Mouse (Mus musculus): ENCODE data around the gene Gm5431. TPM values are rescaled to one million over a fixed set of nuclear protein-coding genes. Genes with fewer than 3 reads are reported as not detected.
A peak's percentile ranks its signal among the peaks of the same experiment; 100 is the strongest.

Gm5431 gene
- polyA plus RNA-seq, 1 experiment from 2014 or later = 0.20 TPM

GRCm38 (mm10) chr11:48844309-48844708 lies 57.7 kb downstream of the Gm5431 start:
- Histone ChIP-seq H3K4me1 (replicated peaks; ENCODE audit: control insufficient read depth, insufficient read depth, low read length) (no peaks in the 10 kb centered on the region), H3K4me3 (replicated peaks; ENCODE audit: low read length) (no peak overlapping the region), H3K9me3 (ENCODE audit: control insufficient read depth, low read length) (no peaks in the 10 kb centered on the region), H3K27me3 (replicated peaks; ENCODE audit: control insufficient read depth, insufficient read depth, low read length) (no peaks in the 10 kb centered on the region; the same call in none of the 2 replicates), H3K9ac (replicated peaks; ENCODE audit: low read depth, low read length) (no peak overlapping the region), H3K36me3 (ENCODE audit: control insufficient read depth, insufficient read depth) (no peaks in the 10 kb centered on the region), H3K4me2 (ENCODE audit: low read length) (no peak overlapping the region), H3K27ac (ENCODE audit: low read length) (no peak overlapping the region)
- 52% methylated on average over 6 of the region's 6 CpGs for WGBS
- no peak for ATAC-seq

DNA sequence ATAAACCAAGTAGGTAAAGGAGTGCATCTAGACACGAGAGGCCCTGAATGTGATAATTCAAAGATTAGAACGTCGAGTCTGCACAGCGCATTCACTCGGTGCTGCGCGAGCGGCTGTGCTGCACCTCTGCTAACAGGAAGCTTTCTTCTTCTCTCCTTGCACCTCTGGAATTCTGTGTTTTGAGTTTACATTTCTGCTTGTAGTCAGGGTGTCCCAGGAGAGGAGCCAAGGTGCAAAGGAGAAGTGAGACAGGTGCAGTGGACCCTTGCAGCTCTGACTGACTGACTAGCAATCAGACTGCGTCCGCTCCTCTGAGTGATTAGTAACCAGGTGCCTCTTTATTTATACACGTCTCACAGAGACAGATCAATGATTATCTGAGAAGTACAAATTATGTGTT lies 58.8 kb downstream of the Gm5431 start:
- 82% methylated on average over 11 of the region's 11 CpGs for WGBS
- H3K36me3 ChIP-seq (ENCODE audit: control insufficient read depth, insufficient read depth) = no peaks in the 10 kb centered on the region

GRCm38 (mm10) chr11:48842378-48842792 lies 59.6 kb downstream of the Gm5431 start:
- Histone ChIP-seq H3K27ac (ENCODE audit: low read length) (no peak overlapping the region), H3K36me3 (ENCODE audit: control insufficient read depth, insufficient read depth) (no peaks in the 10 kb centered on the region), H3K4me2 (ENCODE audit: low read length) (no peak overlapping the region), H3K9ac (replicated peaks; ENCODE audit: low read depth, low read length) (no peak overlapping the region), H3K27me3 (replicated peaks; ENCODE audit: control insufficient read depth, insufficient read depth, low read length) (no peaks in the 10 kb centered on the region; the same call in 1 of the 2 replicates), H3K4me3 (replicated peaks; ENCODE audit: low read length) (no peak overlapping the region), H3K4me1 (replicated peaks; ENCODE audit: control insufficient read depth, insufficient read depth, low read length) (peaks cover 6% of the 10 kb centered on the region), H3K9me3 (ENCODE audit: control insufficient read depth, low read length) (no peaks in the 10 kb centered on the region)
- 84% methylated on average over 4 of the region's 4 CpGs for WGBS
- no peak for ATAC-seq

More for the DNA sequence above, 58.8 kb downstream of the Gm5431 start:
- no peak overlapping the region for H3K4me2 ChIP-seq (ENCODE audit: low read length)
- no peak overlapping the region for H3K4me3 ChIP-seq (replicated peaks; ENCODE audit: low read length)
- H3K9ac ChIP-seq (replicated peaks; ENCODE audit: low read depth, low read length) = no peak overlapping the region
- no peaks in the 10 kb centered on the region; the same call in 1 of the 2 replicates for H3K27me3 ChIP-seq (replicated peaks; ENCODE audit: control insufficient read depth, insufficient read depth, low read length)
- peaks cover 6% of the 10 kb centered on the region for H3K4me1 ChIP-seq (replicated peaks; ENCODE audit: control insufficient read depth, insufficient read depth, low read length)
- H3K9me3 ChIP-seq (ENCODE audit: control insufficient read depth, low read length) = no peaks in the 10 kb centered on the region
- no peak for ATAC-seq
- H3K27ac ChIP-seq (ENCODE audit: low read length) = no peak overlapping the region

- WGBS = 90% methylated on average over 5 of the region's 5 CpGs
- H3K27me3 ChIP-seq (replicated peaks; ENCODE audit: control insufficient read depth, insufficient read depth, low read length) = no peaks in the 10 kb centered on the region; the same call in 1 of the 2 replicates
- no peak overlapping the region for H3K9ac ChIP-seq (replicated peaks; ENCODE audit: low read depth, low read length)
- H3K9me3 ChIP-seq (ENCODE audit: control insufficient read depth, low read length) = no peaks in the 10 kb centered on the region
- peaks cover 10% of the 10 kb centered on the region for H3K4me1 ChIP-seq (replicated peaks; ENCODE audit: control insufficient read depth, insufficient read depth, low read length)
- H3K4me3 ChIP-seq (replicated peaks; ENCODE audit: low read length) = no peak overlapping the region
- no peak overlapping the region for H3K27ac ChIP-seq (ENCODE audit: low read length)
- no peak overlapping the region for H3K4me2 ChIP-seq (ENCODE audit: low read length)
- ATAC-seq = no peak
- H3K36me3 ChIP-seq (ENCODE audit: control insufficient read depth, insufficient read depth) = no peaks in the 10 kb centered on the region
These were observed 60.8 kb downstream of the Gm5431 start for GRCm38 (mm10) chr11:48841213-48841612.

GRCm38 (mm10) chr11:48840805-48841204 lies 61.2 kb downstream of the Gm5431 start:
- ATAC-seq = no peak
- no peaks in the 10 kb centered on the region; the same call in 1 of the 2 replicates for H3K27me3 ChIP-seq (replicated peaks; ENCODE audit: control insufficient read depth, insufficient read depth, low read length)
- no peaks in the 10 kb centered on the region for H3K36me3 ChIP-seq (ENCODE audit: control insufficient read depth, insufficient read depth)
- no peaks in the 10 kb centered on the region for H3K9me3 ChIP-seq (ENCODE audit: control insufficient read depth, low read length)
- peaks cover 10% of the 10 kb centered on the region for H3K4me1 ChIP-seq (replicated peaks; ENCODE audit: control insufficient read depth, insufficient read depth, low read length)
- no peak overlapping the region for H3K4me3 ChIP-seq (replicated peaks; ENCODE audit: low read length)
- no peak overlapping the region for H3K9ac ChIP-seq (replicated peaks; ENCODE audit: low read depth, low read length)
- H3K27ac ChIP-seq (ENCODE audit: low read length) = no peak overlapping the region
- no peak overlapping the region for H3K4me2 ChIP-seq (ENCODE audit: low read length)

GRCm38 (mm10) chr11:48838879-48839680 lies 62.9 kb downstream of the Gm5431 start:
- peaks cover 10% of the 10 kb centered on the region for H3K4me1 ChIP-seq (replicated peaks; ENCODE audit: control insufficient read depth, insufficient read depth, low read length)
- ATAC-seq = no peak
- peak overlapping the region; percentile 83 for H3K4me2 ChIP-seq (ENCODE audit: low read length)
- WGBS = 68% methylated on average over 10 of the region's 10 CpGs
- H3K4me3 ChIP-seq (replicated peaks; ENCODE audit: low read length) = no peak overlapping the region
- no peaks in the 10 kb centered on the region for H3K36me3 ChIP-seq (ENCODE audit: control insufficient read depth, insufficient read depth)
- no peaks in the 10 kb centered on the region for H3K27me3 ChIP-seq (replicated peaks; ENCODE audit: control insufficient read depth, insufficient read depth, low read length)
- no peak overlapping the region for H3K27ac ChIP-seq (ENCODE audit: low read length)
- H3K9me3 ChIP-seq (ENCODE audit: control insufficient read depth, low read length) = no peaks in the 10 kb centered on the region
- no peak overlapping the region; the same call in 1 of the 2 replicates for H3K9ac ChIP-seq (replicated peaks; ENCODE audit: low read depth, low read length)

DNA sequence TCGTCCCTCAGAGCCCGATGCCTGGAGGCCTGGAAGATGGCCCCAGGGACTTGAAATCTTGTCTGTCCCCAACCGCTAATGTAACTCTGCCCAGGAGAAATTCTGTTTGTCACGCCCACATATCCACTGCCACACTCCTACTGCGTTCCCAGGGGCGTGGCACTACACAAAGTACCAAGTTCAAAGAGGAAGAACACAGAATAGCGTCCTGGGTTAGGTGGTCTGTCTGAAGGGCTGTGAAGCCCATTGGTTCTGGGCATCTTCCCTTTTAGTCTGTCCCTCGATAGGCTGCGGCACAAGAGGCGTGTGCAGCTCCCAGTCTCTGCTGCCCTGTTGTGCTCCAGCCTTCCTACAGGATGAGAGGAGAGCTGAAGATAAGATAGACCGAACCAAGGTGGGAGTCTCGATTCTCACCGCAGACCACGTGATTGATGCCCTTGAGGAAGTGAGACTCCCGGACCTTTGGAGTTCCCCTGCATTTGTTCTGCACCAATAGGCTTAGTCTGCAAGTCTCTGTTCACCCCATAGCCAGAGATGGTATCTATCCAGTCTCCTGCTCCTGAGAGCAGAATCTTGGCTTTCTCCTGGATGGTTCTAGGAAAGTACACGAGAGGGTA lies 63.7 kb downstream of the Gm5431 start:
- Histone ChIP-seq H3K9ac (replicated peaks; ENCODE audit: low read depth, low read length) (peak overlapping the region; percentile 65), H3K9me3 (ENCODE audit: control insufficient read depth, low read length) (no peaks in the 10 kb centered on the region), H3K27ac (ENCODE audit: low read length) (peak overlapping the region; percentile 5; the same call in 1 of the 2 replicates), H3K27me3 (replicated peaks; ENCODE audit: control insufficient read depth, insufficient read depth, low read length) (no peaks in the 10 kb centered on the region), H3K4me2 (ENCODE audit: low read length) (peak overlapping the region; percentile 83), H3K36me3 (ENCODE audit: control insufficient read depth, insufficient read depth) (no peaks in the 10 kb centered on the region), H3K4me3 (replicated peaks; ENCODE audit: low read length) (peak overlapping the region; percentile 81), H3K4me1 (replicated peaks; ENCODE audit: control insufficient read depth, insufficient read depth, low read length) (peaks cover 10% of the 10 kb centered on the region)
- ATAC-seq = 0 out of 2 replicates have a peak, but pooled peaks have one; percentile 3
- WGBS = 1% methylated on average over 16 of the region's 16 CpGs

Other genes with a start within 250 kb of the Gm5431 start
- 451 and 473 TPM in 2 replicates for gene Rack1, start 101.9 kb downstream of the Gm5431 start, polyA plus RNA-seq (2015; fragmentation: Nextera tagmentation; extraction: Ambion mirVana)
- 7.2 and 7.6 TPM in 2 replicates for gene Trim41, start 84.9 kb downstream of the Gm5431 start, polyA plus RNA-seq (2015; fragmentation: Nextera tagmentation; extraction: Ambion mirVana)
- gene Trim7, start 76.1 kb downstream of the Gm5431 start, polyA plus RNA-seq (2015; fragmentation: Nextera tagmentation; extraction: Ambion mirVana) = 1.4 and 2.0 TPM in 2 replicates
- gene Gm12184, start 75.6 kb downstream of the Gm5431 start, polyA plus RNA-seq (2015; fragmentation: Nextera tagmentation; extraction: Ambion mirVana) = 2.8 and 3.9 TPM in 2 replicates
- 1.6 TPM in 2 replicates for gene Irgm1, start 30.5 kb downstream of the Gm5431 start, polyA plus RNA-seq (2015; fragmentation: Nextera tagmentation; extraction: Ambion mirVana)
- gene Psme2b, start 44.0 kb upstream of the Gm5431 start, polyA plus RNA-seq (2015; fragmentation: Nextera tagmentation; extraction: Ambion mirVana) = 1.0 and 2.3 TPM in 2 replicates
- gene Olfr56, start 76.7 kb upstream of the Gm5431 start, polyA plus RNA-seq (2015; fragmentation: Nextera tagmentation; extraction: Ambion mirVana) = not detected in 2 replicates
- 0.39 and 0.71 TPM in 2 replicates for gene 9930111J21Rik1, start 77.2 kb upstream of the Gm5431 start, polyA plus RNA-seq (2015; fragmentation: Nextera tagmentation; extraction: Ambion mirVana)
- gene Gm12185, start 90.0 kb upstream of the Gm5431 start, polyA plus RNA-seq (2015; fragmentation: Nextera tagmentation; extraction: Ambion mirVana) = not detected in 2 replicates
- gene Tgtp1, start 92.0 kb upstream of the Gm5431 start, polyA plus RNA-seq (2015; fragmentation: Nextera tagmentation; extraction: Ambion mirVana) = not detected in 2 replicates
- gene 9930111J21Rik2, start 149.0 kb upstream of the Gm5431 start, polyA plus RNA-seq (2015; fragmentation: Nextera tagmentation; extraction: Ambion mirVana) = 0.34 and 0.53 TPM in 2 replicates
- not detected in 2 replicates for gene Tgtp2, start 162.0 kb upstream of the Gm5431 start, polyA plus RNA-seq (2015; fragmentation: Nextera tagmentation; extraction: Ambion mirVana)
- 0.56 and 0.81 TPM in 2 replicates for gene Ifi47, start 174.4 kb upstream of the Gm5431 start, polyA plus RNA-seq (2015; fragmentation: Nextera tagmentation; extraction: Ambion mirVana)
- gene Olfr1396, start 212.7 kb upstream of the Gm5431 start, polyA plus RNA-seq (2015; fragmentation: Nextera tagmentation; extraction: Ambion mirVana) = not detected in 2 replicates
- not detected in 2 replicates for gene Olfr1395, start 240.1 kb upstream of the Gm5431 start, polyA plus RNA-seq (2015; fragmentation: Nextera tagmentation; extraction: Ambion mirVana)